28 mouse cellular contexts compared by ENCODE assay signal in the genomic region with DNA sequence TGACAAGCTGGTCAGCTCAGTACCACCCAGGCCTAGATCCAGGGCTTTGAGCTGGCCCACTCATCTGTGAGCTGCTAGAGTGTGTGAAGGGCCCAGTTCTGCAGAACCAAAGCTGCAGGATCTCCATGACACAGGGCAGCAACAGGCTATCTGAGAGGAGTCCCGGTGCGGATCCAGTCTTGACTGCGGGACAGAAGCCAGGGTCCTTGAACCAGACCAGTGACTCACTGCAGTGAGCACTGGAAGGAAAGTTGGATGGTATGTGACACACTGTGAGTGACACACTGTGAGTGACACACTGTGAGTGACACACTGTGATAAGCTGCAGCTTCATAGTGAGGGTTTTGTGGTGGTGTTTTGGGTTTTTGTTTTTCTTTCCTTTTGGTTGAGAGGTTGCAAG. TPM values are rescaled to one million over a fixed set of nuclear protein-coding genes. Genes with fewer than 3 reads are reported as not detected.
DNase-seq lines count a peak whose midpoint lies in the region; ATAC-seq and TF ChIP-seq lines count a peak whose summit lies in the region.
"Had no signal": no experiment of that assay in that cellular context is flagged by ENCODE, and none has a peak within 500 bp of the region (broad histone marks: within the 10 kb centered on the region; RNA-seq: fewer than 3 reads in every experiment).

No protein-coding gene starts in this region.

- no peak overlapping the region for H3K4me3 ChIP-seq in neural tube, embryonic 15.5 days (replicated peaks)
- H3K4me3 ChIP-seq in stomach, postnatal 0 days (ENCODE audit: low read depth, low read length) = no peak overlapping the region
- H3K4me3 ChIP-seq: forebrain, embryonic 10.5 days; forebrain, embryonic 13.5 days; gastrocnemius, adult 2 months; heart, embryonic 13.5 days had no signal

- no peak for ATAC-seq in neural tube, embryonic 15.5 days (ENCODE audit: low FRiP score)
- ATAC-seq in stomach, postnatal 0 days (ENCODE audit: low FRiP score, low TSS enrichment) = 0 out of 2 replicates have a peak, but pooled peaks have one; percentile 26
- no peak for ATAC-seq in megakaryocyte-erythroid progenitor cell, adult 5-6 weeks (replicated peaks; ENCODE audit: low FRiP score, low TSS enrichment, poor library complexity, severe bottlenecking)
- ATAC-seq: forebrain, embryonic 13.5 days; forebrain, embryonic 16.5 days; hindbrain, postnatal 0 days; inflammation-experienced regulatory T-cells, adult 6 months; Patski had no signal

- peak; percentile 85 for DNase-seq in adrenal gland, adult 2 months
- no peak for DNase-seq in adrenal gland, postnatal 4 days (ENCODE audit: low spot score in 2 of 2)
- DNase-seq in neural tube, embryonic 10.5 days (ENCODE audit: extremely low spot score, low spot score) = peak; percentile 6
- DNase-seq in adrenal gland, postnatal 25 days = peak; percentile 56
- DNase-seq in stomach, postnatal 0 days (ENCODE audit: low spot score) = no peak
- no peak for DNase-seq in spleen, postnatal 10 days (ENCODE audit: low spot score in 2 of 2)
- DNase-seq: B cell, adult 2 months; cerebellum, adult 18-20 months; cerebellum, adult 9-10 months; cerebellum, postnatal 14 days; gastrocnemius, adult 2 months; gastrocnemius, postnatal 14 days; heart, adult 18-20 months; heart, postnatal 14 days; heart, postnatal 4 days; kidney, adult 11 months had no signal

- TF ChIP-seq CTCF in stomach, postnatal 0 days (IDR thresholded peaks at IDR 0.05; ENCODE audit: low read depth) = no peak

- H3K27ac ChIP-seq in neural tube, embryonic 15.5 days (replicated peaks) = no peak overlapping the region
- no peak overlapping the region for H3K27ac ChIP-seq in stomach, postnatal 0 days (replicated peaks)
- H3K27ac ChIP-seq: forebrain, embryonic 10.5 days; forebrain, embryonic 13.5 days; gastrocnemius, adult 2 months; heart, embryonic 13.5 days; hindbrain, embryonic 14.5 days; hindbrain, postnatal 0 days had no signal

- H3K36me3 ChIP-seq in neural tube, embryonic 15.5 days = peaks cover 64% of the 10 kb centered on the region
- H3K36me3 ChIP-seq in stomach, postnatal 0 days (ENCODE audit: control insufficient read depth, insufficient read depth, low read length) = peaks cover 19% of the 10 kb centered on the region

- no peak overlapping the region for H3K9ac ChIP-seq in neural tube, embryonic 15.5 days (replicated peaks)
- H3K9ac ChIP-seq in stomach, postnatal 0 days (ENCODE audit: low read length) = no peak overlapping the region
- H3K9ac ChIP-seq: forebrain, embryonic 13.5 days; heart, embryonic 13.5 days; hindbrain, embryonic 14.5 days had no signal

- no peaks in the 10 kb centered on the region for H3K27me3 ChIP-seq in neural tube, embryonic 15.5 days (replicated peaks)
- H3K27me3 ChIP-seq in stomach, postnatal 0 days (ENCODE audit: control insufficient read depth, insufficient read depth, low read length) = no peaks in the 10 kb centered on the region
- H3K27me3 ChIP-seq: CH12.LX; forebrain, embryonic 13.5 days; heart, embryonic 13.5 days; Patski had no signal

- no peaks in the 10 kb centered on the region for H3K9me3 ChIP-seq in neural tube, embryonic 15.5 days (replicated peaks)
- H3K9me3 ChIP-seq in stomach, postnatal 0 days (ENCODE audit: control insufficient read depth, low read length) = no peaks in the 10 kb centered on the region
- H3K9me3 ChIP-seq: forebrain, embryonic 13.5 days; G1E had no signal

- H3K4me1 ChIP-seq in neural tube, embryonic 15.5 days = no peaks in the 10 kb centered on the region
- H3K4me1 ChIP-seq in stomach, postnatal 0 days (replicated peaks; ENCODE audit: control insufficient read depth, insufficient read depth) = no peaks in the 10 kb centered on the region
- H3K4me1 ChIP-seq: forebrain, embryonic 10.5 days; forebrain, embryonic 13.5 days; heart, embryonic 13.5 days had no signal

- WGBS in neural tube, embryonic 15.5 days = 97% methylated on average over 3 of the region's 3 CpGs
- 100% methylated on average over 3 of the region's 3 CpGs for whole genome bisulfite sequencing in stomach, postnatal 0 days

- no peak for TF ChIP-seq EP300 in stomach, postnatal 0 days (optimal IDR thresholded peaks at IDR 0.05)

- H3K4me2 ChIP-seq in neural tube, embryonic 15.5 days = no peak overlapping the region
- H3K4me2 ChIP-seq in stomach, postnatal 0 days (replicated peaks; ENCODE audit: low read depth) = no peak overlapping the region
- H3K4me2 ChIP-seq: forebrain, embryonic 13.5 days; heart, embryonic 13.5 days; hindbrain, embryonic 14.5 days had no signal

RNA-seq across cellular contexts. Expression of a gene that starts 35.7 kb away (rescaled TPM):
- 10 to 100 TPM; 13.0 to 13.8 TPM for total RNA-seq in adrenal gland, adult 2 months (2021)
- polyA plus RNA-seq in adrenal gland, adult 2 months (2012; rRNA removed) = 3.7 and 5.0 TPM in 2 replicates
- 10 to 100 TPM; 24.5 to 25.6 TPM for total RNA-seq in adrenal gland, postnatal 4 days (2021)
- polyA plus RNA-seq in neural tube, embryonic 15.5 days (2015; fragmentation: Nextera tagmentation; extraction: Ambion mirVana) = 4.2 and 4.6 TPM in 2 replicates
- 16.8 and 19.8 TPM in 2 replicates for total RNA-seq in adrenal gland, postnatal 25 days (2021)
- polyA plus RNA-seq in stomach, postnatal 0 days (2015; fragmentation: Nextera tagmentation; extraction: Ambion mirVana) = 1.8 and 2.0 TPM in 2 replicates
- total RNA-seq in megakaryocyte-erythroid progenitor cell, adult 5-6 weeks (2014; fragmentation: Nextera tagmentation) = 5.3 and 10.4 TPM in 2 replicates
- total RNA-seq in megakaryocyte-erythroid progenitor cell, adult 5-6 weeks (2017) = 7.8 and 14.8 TPM in 2 replicates

Comparison
In these comparisons a context has a peak if more than half of its experiments do, and no peak if none do; other contexts are left out.
1. DNase-seq: peak in adrenal gland, adult 2 months (single experiment), neural tube, embryonic 10.5 days (single experiment) and adrenal gland, postnatal 25 days (single experiment); none in adrenal gland, postnatal 4 days (0 of 2), stomach, postnatal 0 days (single experiment) and spleen, postnatal 10 days (0 of 2).